Mouse (Mus musculus): ENCODE measurements around the gene Fam196a. TPM values are rescaled to one million over a fixed set of nuclear protein-coding genes. Genes with fewer than 3 reads are reported as not detected.
A peak's percentile ranks its signal among the peaks of the same experiment; 100 is the strongest.

Gene Fam196a
- polyA plus RNA-seq, 1 experiment from 2014 or later: 3.5 TPM

DNA sequence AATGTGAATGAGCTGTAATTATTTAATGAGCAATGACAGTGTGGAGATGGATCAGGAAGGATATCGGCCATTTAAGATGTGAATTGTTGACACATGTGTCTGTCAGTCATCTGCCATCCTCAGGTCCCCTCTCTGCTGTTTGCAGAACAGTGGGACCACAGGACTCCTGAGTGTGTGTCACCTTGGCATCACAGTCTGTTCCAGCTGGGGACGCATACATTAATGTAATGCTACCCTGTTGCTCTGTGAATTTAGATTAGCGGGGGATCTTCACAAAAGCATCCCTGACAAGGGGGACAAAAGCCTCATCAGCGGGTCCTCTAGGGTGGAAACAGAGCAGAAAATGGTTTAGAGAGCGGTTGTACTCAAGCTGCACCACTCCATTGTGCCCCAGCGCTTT lies 59.2 kb downstream of the Fam196a start:
- no peaks in the 10 kb centered on the region for H3K9me3 ChIP-seq (ENCODE audit: control insufficient read depth, low read length)
- H3K4me3 ChIP-seq (ENCODE audit: low read depth, low read length): no peak overlapping the region
- ATAC-seq (replicated peaks; ENCODE audit: low FRiP score): no peak
- H3K4me1 ChIP-seq (replicated peaks; ENCODE audit: control insufficient read depth, insufficient read depth, low read length): no peaks in the 10 kb centered on the region
- H3K36me3 ChIP-seq (ENCODE audit: control insufficient read depth, insufficient read depth, low read length): no peaks in the 10 kb centered on the region
- 32% methylated on average over 6 of the region's 6 CpGs for WGBS
- H3K9ac ChIP-seq (ENCODE audit: low read length): no peak overlapping the region
- no peak for DNase-seq (ENCODE audit: low spot score)
- H3K4me2 ChIP-seq (ENCODE audit: low read depth, low read length, severe bottlenecking): no peak overlapping the region
- H3K27me3 ChIP-seq (ENCODE audit: control insufficient read depth, insufficient read depth, low read length): no peaks in the 10 kb centered on the region
- no peak overlapping the region for H3K27ac ChIP-seq (ENCODE audit: low read depth, low read length)

DNA sequence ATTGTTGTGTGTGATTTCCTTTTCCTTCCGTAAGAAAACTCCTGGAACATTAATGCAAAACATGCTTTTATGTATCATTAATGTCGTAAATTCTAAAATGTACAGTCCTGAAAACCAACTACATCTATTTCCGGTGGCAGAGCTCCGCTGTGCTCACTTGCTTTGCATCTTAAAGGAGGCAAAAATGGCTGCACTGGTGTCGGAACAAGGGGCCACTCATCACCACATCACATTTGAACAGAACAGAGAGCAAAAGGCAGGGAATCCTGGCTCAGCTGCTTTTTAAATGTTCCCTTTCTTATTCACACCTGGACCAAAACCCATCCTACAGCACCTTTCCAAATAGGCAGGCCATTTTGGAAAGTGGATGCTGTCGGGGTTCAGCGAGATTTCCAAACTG lies 65.2 kb downstream of the Fam196a start:
- 90% methylated on average over 7 of the region's 7 CpGs for WGBS

DNA sequence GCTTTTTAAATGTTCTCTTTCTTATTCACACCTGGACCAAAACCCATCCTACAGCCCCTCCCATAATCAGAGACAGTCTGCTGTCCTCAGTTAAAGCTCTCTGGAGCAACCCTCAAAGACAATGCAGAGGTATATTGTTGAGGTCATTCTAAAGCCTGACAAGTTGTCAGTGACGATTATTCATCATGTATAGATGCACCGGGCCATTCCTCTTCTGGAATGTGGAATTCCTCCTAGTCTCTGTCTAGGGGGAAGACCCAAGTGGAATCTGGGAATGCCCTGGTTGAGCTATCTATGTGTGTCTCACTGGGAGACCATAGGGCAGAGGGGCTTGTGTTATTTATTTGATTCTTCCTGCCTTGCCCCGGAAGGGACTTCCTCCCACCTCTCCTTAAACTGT lies 65.7 kb downstream of the Fam196a start:
- no peak overlapping the region for H3K27ac ChIP-seq (ENCODE audit: low read depth, low read length)
- WGBS: 83% methylated on average over 3 of the region's 3 CpGs
- no peak overlapping the region for H3K9ac ChIP-seq (ENCODE audit: low read length)
- no peaks in the 10 kb centered on the region for H3K27me3 ChIP-seq (ENCODE audit: control insufficient read depth, insufficient read depth, low read length)
- no peak overlapping the region for H3K4me2 ChIP-seq (ENCODE audit: low read depth, low read length, severe bottlenecking)
- H3K4me1 ChIP-seq (replicated peaks; ENCODE audit: control insufficient read depth, insufficient read depth, low read length): no peaks in the 10 kb centered on the region
- ATAC-seq (replicated peaks; ENCODE audit: low FRiP score): no peak
- H3K36me3 ChIP-seq (ENCODE audit: control insufficient read depth, insufficient read depth, low read length): no peaks in the 10 kb centered on the region
- H3K9me3 ChIP-seq (ENCODE audit: control insufficient read depth, low read length): no peaks in the 10 kb centered on the region
- no peak for DNase-seq (ENCODE audit: low spot score)
- no peak overlapping the region for H3K4me3 ChIP-seq (ENCODE audit: low read depth, low read length)

More for the DNA sequence above, 65.2 kb downstream of the Fam196a start:
- Histone ChIP-seq H3K9me3 (ENCODE audit: control insufficient read depth, low read length) (no peaks in the 10 kb centered on the region), H3K9ac (ENCODE audit: low read length) (no peak overlapping the region), H3K36me3 (ENCODE audit: control insufficient read depth, insufficient read depth, low read length) (no peaks in the 10 kb centered on the region), H3K4me2 (ENCODE audit: low read depth, low read length, severe bottlenecking) (no peak overlapping the region), H3K4me3 (ENCODE audit: low read depth, low read length) (no peak overlapping the region), H3K27ac (ENCODE audit: low read depth, low read length) (no peak overlapping the region), H3K4me1 (replicated peaks; ENCODE audit: control insufficient read depth, insufficient read depth, low read length) (no peaks in the 10 kb centered on the region), H3K27me3 (ENCODE audit: control insufficient read depth, insufficient read depth, low read length) (no peaks in the 10 kb centered on the region)
- ATAC-seq (replicated peaks; ENCODE audit: low FRiP score): no peak
- DNase-seq (ENCODE audit: low spot score): no peak

- H3K4me1 ChIP-seq (replicated peaks; ENCODE audit: control insufficient read depth, insufficient read depth, low read length): no peaks in the 10 kb centered on the region
- H3K27ac ChIP-seq (ENCODE audit: low read depth, low read length): no peak overlapping the region
- no peak overlapping the region for H3K9ac ChIP-seq (ENCODE audit: low read length)
- no peak overlapping the region for H3K4me3 ChIP-seq (ENCODE audit: low read depth, low read length)
- H3K4me2 ChIP-seq (ENCODE audit: low read depth, low read length, severe bottlenecking): no peak overlapping the region
- WGBS: 77% methylated on average over 2 of the region's 2 CpGs
- peak; percentile 78 for DNase-seq (ENCODE audit: low spot score)
- no peaks in the 10 kb centered on the region for H3K36me3 ChIP-seq (ENCODE audit: control insufficient read depth, insufficient read depth, low read length)
- no peaks in the 10 kb centered on the region for H3K9me3 ChIP-seq (ENCODE audit: control insufficient read depth, low read length)
- H3K27me3 ChIP-seq (ENCODE audit: control insufficient read depth, insufficient read depth, low read length): no peaks in the 10 kb centered on the region
- ATAC-seq (replicated peaks; ENCODE audit: low FRiP score): no peak
Measured at GRCm38 (mm10) chr7:134864175-134864574, 74.1 kb downstream of the Fam196a start.

- Histone ChIP-seq H3K27ac (ENCODE audit: low read depth, low read length) (no peak overlapping the region), H3K9ac (ENCODE audit: low read length) (no peak overlapping the region), H3K9me3 (ENCODE audit: control insufficient read depth, low read length) (no peaks in the 10 kb centered on the region), H3K36me3 (ENCODE audit: control insufficient read depth, insufficient read depth, low read length) (no peaks in the 10 kb centered on the region), H3K4me3 (ENCODE audit: low read depth, low read length) (no peak overlapping the region), H3K27me3 (ENCODE audit: control insufficient read depth, insufficient read depth, low read length) (no peaks in the 10 kb centered on the region), H3K4me1 (replicated peaks; ENCODE audit: control insufficient read depth, insufficient read depth, low read length) (no peaks in the 10 kb centered on the region), H3K4me2 (ENCODE audit: low read depth, low read length, severe bottlenecking) (no peak overlapping the region)
- ATAC-seq (replicated peaks; ENCODE audit: low FRiP score) (no peak), DNase-seq (ENCODE audit: low spot score) (no peak)
- 73% methylated on average over 6 of the region's 6 CpGs for WGBS
Measured at GRCm38 (mm10) chr7:134862000-134862399, 76.2 kb downstream of the Fam196a start.

DNA sequence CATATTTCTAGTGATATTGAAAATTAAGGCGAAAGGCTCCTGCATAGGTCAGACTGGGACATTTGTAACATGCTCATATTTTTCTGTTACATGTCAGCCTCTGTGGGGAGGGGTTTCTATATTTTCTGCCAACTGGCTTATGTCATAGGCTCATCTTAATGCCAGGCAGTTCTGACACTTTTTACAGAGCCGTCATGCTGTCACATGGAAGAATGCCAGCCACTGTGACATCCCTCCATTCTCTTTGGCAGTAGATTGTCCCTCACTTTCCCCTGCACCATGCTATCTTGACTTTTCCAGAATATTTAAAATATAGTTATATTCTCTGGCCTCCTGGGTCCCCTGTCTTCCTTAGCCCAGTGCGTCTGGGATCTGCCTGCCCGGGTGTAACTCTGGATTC lies 95.5 kb downstream of the Fam196a start:
- ATAC-seq (replicated peaks; ENCODE audit: low FRiP score) (no peak), DNase-seq (ENCODE audit: low spot score) (no peak)
- Histone ChIP-seq H3K27me3 (ENCODE audit: control insufficient read depth, insufficient read depth, low read length) (no peaks in the 10 kb centered on the region), H3K4me1 (replicated peaks; ENCODE audit: control insufficient read depth, insufficient read depth, low read length) (no peaks in the 10 kb centered on the region), H3K36me3 (ENCODE audit: control insufficient read depth, insufficient read depth, low read length) (no peaks in the 10 kb centered on the region), H3K9ac (ENCODE audit: low read length) (no peak overlapping the region), H3K9me3 (ENCODE audit: control insufficient read depth, low read length) (no peaks in the 10 kb centered on the region), H3K4me3 (ENCODE audit: low read depth, low read length) (no peak overlapping the region), H3K4me2 (ENCODE audit: low read depth, low read length, severe bottlenecking) (no peak overlapping the region), H3K27ac (ENCODE audit: low read depth, low read length) (no peak overlapping the region)
- WGBS: 93% methylated on average over 4 of the region's 4 CpGs

- no peaks in the 10 kb centered on the region for H3K9me3 ChIP-seq (ENCODE audit: control insufficient read depth, low read length)
- no peak overlapping the region for H3K27ac ChIP-seq (ENCODE audit: low read depth, low read length)
- DNase-seq (ENCODE audit: low spot score): peak; percentile 9
- no peak overlapping the region for H3K9ac ChIP-seq (ENCODE audit: low read length)
- no peak overlapping the region for H3K4me3 ChIP-seq (ENCODE audit: low read depth, low read length)
- no peak overlapping the region for H3K4me2 ChIP-seq (ENCODE audit: low read depth, low read length, severe bottlenecking)
- 90% methylated on average over 2 of the region's 2 CpGs for WGBS
- H3K27me3 ChIP-seq (ENCODE audit: control insufficient read depth, insufficient read depth, low read length): no peaks in the 10 kb centered on the region
- H3K36me3 ChIP-seq (ENCODE audit: control insufficient read depth, insufficient read depth, low read length): no peaks in the 10 kb centered on the region
- no peaks in the 10 kb centered on the region for H3K4me1 ChIP-seq (replicated peaks; ENCODE audit: control insufficient read depth, insufficient read depth, low read length)
- no peak for ATAC-seq (replicated peaks; ENCODE audit: low FRiP score)
Measured at GRCm38 (mm10) chr7:134840066-134840465, 98.2 kb downstream of the Fam196a start.
